Mouse (Mus musculus): ENCODE measurements at regions not wholly inside any gene's neighbourhood (a gene's known extent, or its start where the extent isn't known, plus 50 kb on each side); places are given as distances from the start of the nearest gene placed in this dataset.

DNA sequence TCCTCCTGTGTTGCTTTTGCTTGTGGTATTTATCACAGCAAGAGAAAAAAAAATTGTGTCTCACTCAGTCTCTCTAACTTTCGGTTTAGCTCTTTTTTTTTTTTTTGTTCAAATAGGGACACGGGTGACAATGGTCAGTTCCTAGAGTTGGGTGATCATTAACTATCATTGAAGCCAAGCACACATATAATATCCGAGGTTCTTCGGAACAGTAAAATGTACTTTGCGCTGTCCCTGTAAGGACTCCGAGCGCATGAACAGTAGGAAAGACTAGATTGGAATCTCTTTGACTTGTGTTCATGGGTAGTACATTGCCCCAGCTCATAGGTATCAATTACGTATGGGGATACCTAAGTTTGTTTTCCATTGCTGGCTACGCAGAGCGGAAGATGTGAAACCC, 479.7 kb upstream of the Slc35b3 start:
- TF ChIP-seq POLR2A (IDR thresholded peaks at IDR 0.05; ENCODE audit: low read depth, low read length), result no peak
- no peak for TF ChIP-seq CTCF (IDR thresholded peaks at IDR 0.05; ENCODE audit: borderline replicate concordance, insufficient read depth, low read length)
